Comparison of ENCODE assay signal across 10 mouse cellular contexts in genomic region chr9:108935991-108936390, GRCm38 (mm10). TPM values are rescaled to one million over a fixed set of nuclear protein-coding genes. Genes with fewer than 3 reads are reported as not detected.
DNase-seq lines count a peak whose midpoint lies in the region; ATAC-seq and TF ChIP-seq lines count a peak whose summit lies in the region.
"Had no signal": no experiment of that assay in that cellular context is flagged by ENCODE, and none has a peak within 500 bp of the region (broad histone marks: within the 10 kb centered on the region; RNA-seq: fewer than 3 reads in every experiment).

No protein-coding gene starts in this region.

- peaks cover 31% of the 10 kb centered on the region for H3K36me3 ChIP-seq in lung, embryonic 15.5 days
- H3K36me3 ChIP-seq in forebrain, postnatal 0 days (ENCODE audit: insufficient read depth), result peaks cover 18% of the 10 kb centered on the region; the same call in 1 of the 2 replicates
- H3K36me3 ChIP-seq in liver, embryonic 13.5 days, result peaks cover 29% of the 10 kb centered on the region
- H3K36me3 ChIP-seq in stomach, embryonic 14.5 days (ENCODE audit: control insufficient read depth, insufficient read depth, low read length), result peaks cover 19% of the 10 kb centered on the region; the same call in 1 of the 2 replicates

- no peak overlapping the region for H3K9ac ChIP-seq in lung, embryonic 15.5 days
- H3K9ac ChIP-seq in forebrain, postnatal 0 days, result no peak overlapping the region
- H3K9ac ChIP-seq in liver, embryonic 13.5 days, result peak overlapping the region; percentile 50; the same call in 1 of the 2 replicates
- H3K9ac ChIP-seq in stomach, embryonic 14.5 days (replicated peaks; ENCODE audit: low read depth, low read length), result no peak overlapping the region

- H3K27me3 ChIP-seq in lung, embryonic 15.5 days, result no peaks in the 10 kb centered on the region
- H3K27me3 ChIP-seq in forebrain, postnatal 0 days (ENCODE audit: insufficient read depth, low read length), result no peaks in the 10 kb centered on the region
- H3K27me3 ChIP-seq in liver, embryonic 13.5 days, result no peaks in the 10 kb centered on the region
- H3K27me3 ChIP-seq in stomach, embryonic 14.5 days (ENCODE audit: control insufficient read depth, insufficient read depth, low read length), result no peaks in the 10 kb centered on the region

- DNase-seq in lung, postnatal 4 days, result no peak
- DNase-seq in forebrain, postnatal 0 days, result no peak
- DNase-seq in liver, embryonic 13.5 days, result no peak
- DNase-seq in left cerebral cortex, adult 18-20 months (ENCODE audit: low spot score in 2 of 2), result no peak
- DNase-seq in right cerebral cortex, adult 18-20 months, result no peak
- DNase-seq in ovary, postnatal 14 days (ENCODE audit: low spot score), result no peak

- H3K4me2 ChIP-seq in lung, embryonic 15.5 days, result 0 out of 2 replicates have a peak overlapping the region, but pooled peaks have one; percentile 9
- H3K4me2 ChIP-seq in forebrain, postnatal 0 days (ENCODE audit: low read depth), result peak overlapping the region; percentile 32; the same call in 1 of the 2 replicates
- H3K4me2 ChIP-seq in liver, embryonic 13.5 days, result peak overlapping the region; percentile 45
- no peak overlapping the region for H3K4me2 ChIP-seq in stomach, embryonic 14.5 days (replicated peaks; ENCODE audit: low read depth, low read length)

- no peak overlapping the region for H3K27ac ChIP-seq in lung, embryonic 15.5 days
- no peak overlapping the region for H3K27ac ChIP-seq in forebrain, postnatal 0 days (ENCODE audit: low read depth, low read length)
- no peak overlapping the region for H3K27ac ChIP-seq in liver, embryonic 13.5 days
- no peak overlapping the region for H3K27ac ChIP-seq in stomach, embryonic 14.5 days (ENCODE audit: low read length)

- TF ChIP-seq CTCF in forebrain, postnatal 0 days (IDR thresholded peaks at IDR 0.05; ENCODE audit: low read depth), result no peak

- no peaks in the 10 kb centered on the region for H3K9me3 ChIP-seq in lung, embryonic 15.5 days
- no peaks in the 10 kb centered on the region for H3K9me3 ChIP-seq in forebrain, postnatal 0 days (ENCODE audit: low read length)
- H3K9me3 ChIP-seq in liver, embryonic 13.5 days (replicated peaks), result no peaks in the 10 kb centered on the region
- H3K9me3 ChIP-seq in stomach, embryonic 14.5 days (ENCODE audit: control insufficient read depth, low read depth, low read length), result no peaks in the 10 kb centered on the region

- peaks cover 5% of the 10 kb centered on the region for H3K4me1 ChIP-seq in lung, embryonic 15.5 days
- H3K4me1 ChIP-seq in forebrain, postnatal 0 days (ENCODE audit: insufficient read depth), result 0 out of 2 replicates have a peak, but pooled peaks cover 5% of the 10 kb centered on the region
- peaks cover 25% of the 10 kb centered on the region for H3K4me1 ChIP-seq in liver, embryonic 13.5 days (replicated peaks)
- H3K4me1 ChIP-seq in stomach, embryonic 14.5 days (ENCODE audit: control insufficient read depth, insufficient read depth, low read length), result peaks cover 4% of the 10 kb centered on the region

- no peak overlapping the region for H3K4me3 ChIP-seq in lung, embryonic 15.5 days
- H3K4me3 ChIP-seq in forebrain, postnatal 0 days (ENCODE audit: low read depth, low read length), result no peak overlapping the region
- H3K4me3 ChIP-seq in liver, embryonic 13.5 days (replicated peaks), result peak overlapping the region; percentile 86
- peak overlapping the region; percentile 84 for H3K4me3 ChIP-seq in stomach, embryonic 14.5 days (ENCODE audit: low read depth, low read length)

- 0 out of 2 replicates have a peak, but pooled peaks have one; percentile 15 for ATAC-seq in lung, embryonic 15.5 days (ENCODE audit: borderline replicate concordance, extremely low read depth, low FRiP score, low TSS enrichment)
- no peak for ATAC-seq in forebrain, postnatal 0 days
- ATAC-seq in liver, embryonic 13.5 days (ENCODE audit: low read depth), result no peak
- ATAC-seq in stomach, embryonic 14.5 days (ENCODE audit: insufficient number of reproducible peaks, insufficient read depth, low FRiP score, low read depth), result no peak

- WGBS in lung, embryonic 15.5 days, result 4% methylated on average over 3 of the region's 3 CpGs
- WGBS in forebrain, postnatal 0 days, result 23% methylated on average over 3 of the region's 3 CpGs
- WGBS in liver, embryonic 13.5 days (ENCODE audit: insufficient replicate concordance), result 12% methylated on average over 3 of the region's 3 CpGs
- WGBS in stomach, embryonic 14.5 days, result 13% methylated on average over 3 of the region's 3 CpGs

RNA-seq across cellular contexts. Expression of gene Uqcrc1, which starts 0.4 kb away (rescaled TPM):
- polyA plus RNA-seq in lung, embryonic 15.5 days (2015; fragmentation: Nextera tagmentation; extraction: Ambion mirVana), result 437 and 446 TPM in 2 replicates
- 327 and 365 TPM in 2 replicates for total RNA-seq in forebrain, postnatal 0 days (2014; rRNA removed)
- 482 and 490 TPM in 2 replicates for polyA plus RNA-seq in forebrain, postnatal 0 days (2015; fragmentation: Nextera tagmentation; extraction: Ambion mirVana)
- polyA plus RNA-seq in liver, embryonic 13.5 days (2015; fragmentation: Nextera tagmentation; extraction: Ambion mirVana), result 354 and 355 TPM in 2 replicates
- 456 and 466 TPM in 2 replicates for polyA plus RNA-seq in stomach, embryonic 14.5 days (2014; fragmentation: Nextera tagmentation; extraction: Ambion mirVana)
- 100 to 1,000 TPM; 382 to 415 TPM for total RNA-seq in left cerebral cortex, adult 18-20 months (2021)

RNA-seq across cellular contexts. Expression of gene Col7a1, which starts 17.4 kb away (rescaled TPM):
- polyA plus RNA-seq in lung, embryonic 15.5 days (2015; fragmentation: Nextera tagmentation; extraction: Ambion mirVana), result 0.86 and 1.0 TPM in 2 replicates
- total RNA-seq in forebrain, postnatal 0 days (2014; rRNA removed), result 2.7 and 5.4 TPM in 2 replicates
- polyA plus RNA-seq in forebrain, postnatal 0 days (2015; fragmentation: Nextera tagmentation; extraction: Ambion mirVana), result 1.3 and 1.6 TPM in 2 replicates
- polyA plus RNA-seq in liver, embryonic 13.5 days (2015; fragmentation: Nextera tagmentation; extraction: Ambion mirVana), result 0.28 and 0.38 TPM in 2 replicates
- polyA plus RNA-seq in stomach, embryonic 14.5 days (2014; fragmentation: Nextera tagmentation; extraction: Ambion mirVana), result 4.1 and 4.5 TPM in 2 replicates
- 1 to 10 TPM; 3.1 to 3.4 TPM for total RNA-seq in left cerebral cortex, adult 18-20 months (2021)

RNA-seq across cellular contexts. Expression of gene Tmem89, which starts 21.6 kb away (rescaled TPM):
- 0.25 TPM in 1 of 2 replicates, not detected in the other for polyA plus RNA-seq in lung, embryonic 15.5 days (2015; fragmentation: Nextera tagmentation; extraction: Ambion mirVana)
- total RNA-seq in forebrain, postnatal 0 days (2014; rRNA removed), result 0.23 and 0.24 TPM in 2 replicates
- 0.20 and 0.33 TPM in 2 replicates for polyA plus RNA-seq in forebrain, postnatal 0 days (2015; fragmentation: Nextera tagmentation; extraction: Ambion mirVana)
- polyA plus RNA-seq in liver, embryonic 13.5 days (2015; fragmentation: Nextera tagmentation; extraction: Ambion mirVana), result not detected in 2 replicates
- not detected in 2 replicates for polyA plus RNA-seq in stomach, embryonic 14.5 days (2014; fragmentation: Nextera tagmentation; extraction: Ambion mirVana)
- total RNA-seq in left cerebral cortex, adult 18-20 months (2021), result not detected
- total RNA-seq: gastrocnemius, postnatal 36 days; liver, adult 2 months had no signal

RNA-seq across cellular contexts. Expression of gene Ucn2, which starts 49.8 kb away (rescaled TPM):
- polyA plus RNA-seq in lung, embryonic 15.5 days (2015; fragmentation: Nextera tagmentation; extraction: Ambion mirVana), result not detected in 2 replicates
- 0.23 TPM in 1 of 2 replicates, not detected in the other for total RNA-seq in forebrain, postnatal 0 days (2014; rRNA removed)
- not detected in 2 replicates for polyA plus RNA-seq in forebrain, postnatal 0 days (2015; fragmentation: Nextera tagmentation; extraction: Ambion mirVana)
- polyA plus RNA-seq in liver, embryonic 13.5 days (2015; fragmentation: Nextera tagmentation; extraction: Ambion mirVana), result not detected in 2 replicates
- polyA plus RNA-seq in stomach, embryonic 14.5 days (2014; fragmentation: Nextera tagmentation; extraction: Ambion mirVana), result 0.45 TPM in 1 of 2 replicates, not detected in the other
- total RNA-seq in left cerebral cortex, adult 18-20 months (2021), result not detected
- total RNA-seq: liver, adult 2 months had no signal
- polyA plus RNA-seq: liver, adult 2 months had no signal

RNA-seq across cellular contexts. Expression of gene Pfkfb4, which starts 55.6 kb away (rescaled TPM):
- 10.2 and 11.3 TPM in 2 replicates for polyA plus RNA-seq in lung, embryonic 15.5 days (2015; fragmentation: Nextera tagmentation; extraction: Ambion mirVana)
- 27.1 and 46.4 TPM in 2 replicates for total RNA-seq in forebrain, postnatal 0 days (2014; rRNA removed)
- 16.6 and 21.7 TPM in 2 replicates for polyA plus RNA-seq in forebrain, postnatal 0 days (2015; fragmentation: Nextera tagmentation; extraction: Ambion mirVana)
- polyA plus RNA-seq in liver, embryonic 13.5 days (2015; fragmentation: Nextera tagmentation; extraction: Ambion mirVana), result 2.3 and 2.5 TPM in 2 replicates
- 7.9 and 8.5 TPM in 2 replicates for polyA plus RNA-seq in stomach, embryonic 14.5 days (2014; fragmentation: Nextera tagmentation; extraction: Ambion mirVana)
- total RNA-seq in left cerebral cortex, adult 18-20 months (2021), result 10 to 100 TPM; 14.6 to 17.2 TPM

Comparison
In these comparisons a context has a peak if more than half of its experiments do, and no peak if none do; other contexts are left out.
1. H3K4me3 ChIP-seq: peak in liver, embryonic 13.5 days (single experiment) and stomach, embryonic 14.5 days (single experiment); none in lung, embryonic 15.5 days (single experiment) and forebrain, postnatal 0 days (single experiment).